Mouse (Mus musculus) cerebellum, postnatal 36 days (tissue): ENCODE measurements around the gene Col6a5.
"Not testable (repeated sequence)": the region's sequence is repeated elsewhere in the genome, so short reads cannot be mapped to it uniquely, and the experiment has no call there.

Source experiments
- DNase-seq, 2 experiments: peaks; one replicate each; pipeline ENCODE4 v3.0.0; 2021 to 2022; ENCODE audit warnings: mixed read lengths in 2 of 2

Gene Col6a5

GRCm38 (mm10) chr9:105909352-105909751 lies 51.1 kb downstream of the Col6a5 start:
- DNase-seq, result no peak

GRCm38 (mm10) chr9:105907411-105907810 lies 53.0 kb downstream of the Col6a5 start:
- DNase-seq, result no peak

DNA sequence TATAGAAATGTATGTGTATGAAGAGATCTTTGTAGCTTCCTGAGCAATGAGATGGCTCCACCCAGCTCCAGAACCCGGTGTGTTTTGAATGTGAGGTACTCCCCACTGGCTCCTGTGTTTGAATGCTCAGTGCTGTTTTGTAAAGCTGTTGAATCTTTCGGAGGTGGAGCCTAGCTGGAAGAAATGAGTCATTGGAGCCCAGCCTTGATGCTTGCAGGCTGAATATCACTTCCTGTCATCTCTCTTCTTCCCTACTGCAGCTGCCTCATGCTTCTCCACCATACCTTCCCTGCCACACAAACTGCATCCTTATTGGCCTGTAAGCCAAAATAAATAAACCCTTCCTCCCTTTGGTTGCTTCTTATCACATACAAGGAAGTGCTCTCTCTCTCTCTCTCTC lies 72.9 kb downstream of the Col6a5 start:
- no peak for DNase-seq

- DNase-seq, result no peak
Observed at GRCm38 (mm10) chr9:105884656-105885430, 75.6 kb downstream of the Col6a5 start.

- no peak for DNase-seq
Observed at GRCm38 (mm10) chr9:105880743-105881142, 79.7 kb downstream of the Col6a5 start.

- DNase-seq, result no peak
Observed at GRCm38 (mm10) chr9:105878365-105879108, 81.9 kb downstream of the Col6a5 start.

DNA sequence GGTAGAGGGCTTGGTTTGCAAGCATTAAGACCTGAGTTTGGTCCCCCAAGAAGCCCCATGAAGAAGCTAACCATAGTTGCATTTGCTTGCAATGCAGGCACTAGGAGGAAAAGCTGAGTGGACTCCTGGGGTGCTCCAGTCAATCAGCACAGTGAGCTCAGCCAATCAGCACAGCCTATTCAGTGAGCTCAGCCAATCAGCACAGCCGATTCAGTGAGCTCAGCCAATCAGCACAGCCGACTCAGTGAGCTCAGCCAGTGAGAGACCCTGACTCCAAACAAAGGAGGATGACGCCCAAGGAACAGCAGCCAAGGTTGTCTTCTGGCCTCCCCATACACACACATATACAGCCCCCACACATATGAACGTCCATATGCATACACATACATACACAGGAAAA lies 84.3 kb downstream of the Col6a5 start:
- DNase-seq, result no peak

DNA sequence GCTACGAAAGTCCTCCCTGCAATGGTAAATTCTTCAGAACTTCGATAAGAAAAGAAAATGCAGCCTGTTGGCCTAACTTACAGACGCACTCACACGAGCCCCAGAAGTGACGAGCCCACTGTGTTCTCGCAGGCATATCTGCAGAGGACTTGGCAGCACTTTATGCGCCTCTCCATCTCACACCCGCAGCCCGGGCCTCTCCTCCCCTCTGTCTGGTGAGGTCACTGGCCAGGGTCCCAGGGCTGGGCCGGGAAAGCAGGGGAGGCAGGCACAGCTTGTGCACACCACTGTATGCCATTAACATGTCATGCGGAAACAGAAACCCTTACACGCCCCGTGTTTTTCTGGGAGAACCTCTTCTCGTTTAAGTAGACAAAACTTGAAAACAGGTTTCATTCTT lies 88.8 kb downstream of the Col6a5 start:
- no peak for DNase-seq

DNA sequence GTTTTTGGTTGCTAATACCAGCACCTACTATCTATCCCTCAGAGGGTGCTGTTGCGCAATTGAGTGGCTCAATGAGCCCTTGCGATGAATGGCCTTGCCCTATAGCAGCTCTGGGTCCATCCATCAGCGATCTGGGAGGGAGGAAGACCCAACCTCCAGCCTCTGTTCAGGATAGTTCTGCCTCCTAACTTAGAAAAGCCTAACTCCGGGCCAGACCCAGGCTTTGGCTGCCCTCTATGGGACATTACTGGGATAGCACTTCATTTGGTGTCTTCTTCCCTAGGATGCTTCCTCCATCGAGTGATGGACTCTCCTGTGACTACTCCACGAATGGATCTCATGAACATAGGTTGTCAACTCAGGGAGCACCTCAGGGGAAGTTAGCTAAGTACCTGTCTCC lies 102.7 kb downstream of the Col6a5 start:
- peak; percentile 34 to 51 for DNase-seq

- no peak for DNase-seq
Observed at GRCm38 (mm10) chr9:105852778-105853065, 107.7 kb downstream of the Col6a5 start.

- DNase-seq, result no peak
Observed at GRCm38 (mm10) chr9:105852015-105852777, 108.2 kb downstream of the Col6a5 start.

- DNase-seq, result no peak
Observed at GRCm38 (mm10) chr9:105851011-105851410, 109.4 kb downstream of the Col6a5 start.

- DNase-seq, result no peak
Observed at GRCm38 (mm10) chr9:105848396-105848795, 112.0 kb downstream of the Col6a5 start.

- no peak for DNase-seq
Observed at GRCm38 (mm10) chr9:105847261-105847660, 113.2 kb downstream of the Col6a5 start.

- not testable (repeated sequence) for DNase-seq
Observed at GRCm38 (mm10) chr9:105841386-105841785, 119.1 kb downstream of the Col6a5 start.

DNA sequence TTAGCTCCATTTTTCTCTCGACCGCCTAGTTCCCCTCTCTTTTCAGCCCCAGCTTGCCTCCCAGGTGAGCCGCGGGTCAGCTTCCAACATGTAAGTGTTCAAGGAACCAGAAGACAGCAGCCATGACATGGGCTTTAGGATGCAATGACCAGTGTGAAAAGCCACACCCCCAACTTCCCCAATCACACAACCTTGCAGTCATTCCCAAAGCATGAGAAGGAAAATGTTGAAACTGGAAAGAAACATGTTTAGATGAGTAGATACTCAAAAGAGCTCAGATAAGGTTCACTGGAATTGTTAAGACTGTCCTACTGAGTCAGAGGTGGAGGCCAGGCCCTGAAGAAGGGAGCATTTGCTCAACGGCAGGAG lies 121.3 kb downstream of the Col6a5 start:
- DNase-seq, result no peak

DNA sequence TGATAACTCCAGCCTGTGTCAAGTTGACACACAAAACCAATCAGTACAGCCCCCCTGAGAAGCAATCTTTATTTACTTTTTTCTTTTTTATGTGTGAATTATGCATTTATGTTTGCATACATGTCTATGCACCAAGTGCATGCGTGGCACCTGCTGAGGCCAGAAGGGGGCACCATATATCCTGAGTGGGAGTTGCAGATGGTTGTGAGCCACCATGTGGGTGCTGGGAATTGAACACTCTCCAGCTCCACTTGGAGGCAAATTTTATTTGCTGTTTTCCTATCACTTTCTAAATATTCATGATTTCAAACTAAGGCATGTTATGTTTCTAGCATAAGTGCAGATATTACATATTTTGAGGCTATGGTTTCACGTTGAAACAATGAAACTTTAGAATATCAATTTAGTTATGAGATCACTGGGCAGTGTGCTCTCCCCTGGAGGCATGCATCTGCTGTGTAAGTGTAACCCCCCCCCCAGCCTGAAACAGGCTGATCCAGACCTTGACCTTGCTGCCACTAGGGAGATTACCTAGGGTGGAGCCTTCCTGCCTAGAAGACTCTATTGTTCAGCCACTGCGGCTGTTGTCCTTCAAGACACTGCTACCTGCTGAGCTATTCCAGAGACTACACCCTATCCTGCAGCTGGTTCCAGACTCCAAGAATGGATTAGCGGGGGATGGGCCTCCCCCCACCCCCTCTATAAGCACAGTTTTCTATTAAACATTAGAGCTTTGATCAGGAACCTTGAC lies 121.9 kb downstream of the Col6a5 start:
- no peak for DNase-seq

- DNase-seq, result no peak
Observed at GRCm38 (mm10) chr9:105835587-105835986, 124.9 kb downstream of the Col6a5 start.

GRCm38 (mm10) chr9:105834799-105835198 lies 125.6 kb downstream of the Col6a5 start:
- DNase-seq, result no peak

DNA sequence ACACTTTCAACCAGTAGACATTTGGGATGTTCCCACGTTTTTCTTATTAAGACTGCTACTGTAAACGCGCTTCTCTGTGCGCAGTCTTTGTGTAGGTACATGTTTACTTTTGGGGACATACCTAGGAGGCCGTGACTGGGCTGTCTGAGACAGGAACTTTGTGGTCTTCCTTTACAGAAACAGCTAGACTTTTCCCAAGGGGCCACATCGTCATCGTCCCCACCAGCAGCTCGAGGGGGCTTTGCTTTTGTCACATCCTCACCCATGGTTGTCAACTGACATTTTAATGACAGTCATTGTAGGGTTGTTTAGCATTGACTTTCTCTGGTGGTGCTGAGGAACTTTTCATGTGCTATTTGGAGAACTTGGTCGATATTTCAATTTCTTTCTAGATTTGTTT lies 129.2 kb downstream of the Col6a5 start:
- DNase-seq, result no peak

DNA sequence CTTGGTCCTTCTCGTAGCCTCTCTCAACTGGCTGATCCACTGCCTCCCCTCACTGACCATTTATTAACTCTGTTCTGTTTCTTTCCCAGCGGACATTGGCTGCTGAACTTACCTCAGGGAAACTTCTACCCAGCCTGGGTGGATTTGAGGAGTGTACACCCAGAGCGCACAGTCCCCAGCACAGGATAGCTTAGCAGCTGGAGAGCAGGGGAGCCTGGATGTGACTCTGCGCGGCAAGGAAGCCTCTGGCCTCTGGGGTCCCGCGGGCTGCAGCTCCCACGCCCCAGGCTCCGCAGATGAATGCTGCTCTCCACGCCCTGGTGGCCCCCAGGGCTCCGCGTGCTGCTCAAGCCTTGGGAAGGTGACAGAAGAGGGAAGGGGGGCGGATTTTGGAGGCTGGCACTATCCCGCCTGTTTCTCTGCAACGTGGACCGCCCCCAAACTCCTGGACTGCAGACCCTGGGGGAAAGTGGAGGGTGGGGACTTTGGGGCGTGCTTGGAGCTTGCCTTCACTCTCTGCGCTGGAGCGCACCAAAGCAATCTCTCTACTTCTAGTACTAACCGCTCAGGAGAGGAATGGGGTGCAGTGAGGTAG lies 132.6 kb downstream of the Col6a5 start, which contains the start of gene Col6a6:
Gene Col6a6, minus strand, starts transcription at position 370 of the 595 bp plus-strand sequence.
- DNase-seq, result no peak

GRCm38 (mm10) chr9:105827076-105827647 lies 133.3 kb downstream of the Col6a5 start:
- no peak for DNase-seq
